Mouse (Mus musculus): ENCODE data around the gene Gm49711. TPM values are rescaled to one million over a fixed set of nuclear protein-coding genes. Genes with fewer than 3 reads are reported as not detected.

Gene Gm49711
- total and polyA plus RNA-seq, 2 experiments from 2014 or later: 0.99 TPM; not detected in 1

GRCm38 (mm10) chr16:92039966-92040365 lies 18.1 kb upstream of the Gm49711 start:
- Histone ChIP-seq H3K27ac (ENCODE audit: low read depth, low read length) (no peak overlapping the region), H3K4me1 (ENCODE audit: insufficient read depth, low read length) (no peaks in the 10 kb centered on the region), H3K4me3 (ENCODE audit: low read depth, low read length) (no peak overlapping the region), H3K27me3 (ENCODE audit: insufficient read depth, low read length) (no peaks in the 10 kb centered on the region), H3K9me3 (ENCODE audit: low read length) (no peaks in the 10 kb centered on the region), H3K36me3 (ENCODE audit: insufficient read depth, low read length) (no peaks in the 10 kb centered on the region), H3K9ac (replicated peaks; ENCODE audit: low read length, poor library complexity, severe bottlenecking) (no peak overlapping the region), H3K4me2 (ENCODE audit: low read depth, low read length, poor library complexity, severe bottlenecking) (no peak overlapping the region)
- ATAC-seq (ENCODE audit: low FRiP score) (no peak), DNase-seq (ENCODE audit: low spot score) (no peak)
- TF ChIP-seq CTCF (IDR thresholded peaks at IDR 0.05): no peak
- 96% methylated on average over 11 of the region's 11 CpGs for WGBS

GRCm38 (mm10) chr16:92051777-92052310 lies 6.3 kb upstream of the Gm49711 start:
- no peak for DNase-seq (ENCODE audit: low spot score)
- no peak for ATAC-seq (ENCODE audit: low FRiP score)
- H3K27ac ChIP-seq (ENCODE audit: low read depth, low read length): no peak overlapping the region
- no peak overlapping the region for H3K4me3 ChIP-seq (ENCODE audit: low read depth, low read length)
- H3K4me2 ChIP-seq (ENCODE audit: low read depth, low read length, poor library complexity, severe bottlenecking): no peak overlapping the region
- H3K9me3 ChIP-seq (ENCODE audit: low read length): no peaks in the 10 kb centered on the region
- peaks cover 4% of the 10 kb centered on the region; the same call in 1 of the 2 replicates for H3K4me1 ChIP-seq (ENCODE audit: insufficient read depth, low read length)
- H3K9ac ChIP-seq (replicated peaks; ENCODE audit: low read length, poor library complexity, severe bottlenecking): no peak overlapping the region
- H3K36me3 ChIP-seq (ENCODE audit: insufficient read depth, low read length): no peaks in the 10 kb centered on the region
- WGBS: 81% methylated on average over 7 of the region's 7 CpGs
- no peak for TF ChIP-seq CTCF (IDR thresholded peaks at IDR 0.05)
- H3K27me3 ChIP-seq (ENCODE audit: insufficient read depth, low read length): no peaks in the 10 kb centered on the region

- Histone ChIP-seq H3K4me1 (ENCODE audit: insufficient read depth, low read length) (peaks cover 4% of the 10 kb centered on the region; the same call in 1 of the 2 replicates), H3K4me3 (ENCODE audit: low read depth, low read length) (no peak overlapping the region), H3K36me3 (ENCODE audit: insufficient read depth, low read length) (no peaks in the 10 kb centered on the region), H3K27ac (ENCODE audit: low read depth, low read length) (no peak overlapping the region), H3K9me3 (ENCODE audit: low read length) (no peaks in the 10 kb centered on the region), H3K27me3 (ENCODE audit: insufficient read depth, low read length) (no peaks in the 10 kb centered on the region), H3K4me2 (ENCODE audit: low read depth, low read length, poor library complexity, severe bottlenecking) (no peak overlapping the region), H3K9ac (replicated peaks; ENCODE audit: low read length, poor library complexity, severe bottlenecking) (no peak overlapping the region)
- no peak for TF ChIP-seq CTCF (IDR thresholded peaks at IDR 0.05)
- ATAC-seq (ENCODE audit: low FRiP score) (no peak), DNase-seq (ENCODE audit: low spot score) (no peak)
- 70% methylated on average over 10 of the region's 10 CpGs for WGBS
Measured at GRCm38 (mm10) chr16:92052569-92052968, 5.5 kb upstream of the Gm49711 start.

DNA sequence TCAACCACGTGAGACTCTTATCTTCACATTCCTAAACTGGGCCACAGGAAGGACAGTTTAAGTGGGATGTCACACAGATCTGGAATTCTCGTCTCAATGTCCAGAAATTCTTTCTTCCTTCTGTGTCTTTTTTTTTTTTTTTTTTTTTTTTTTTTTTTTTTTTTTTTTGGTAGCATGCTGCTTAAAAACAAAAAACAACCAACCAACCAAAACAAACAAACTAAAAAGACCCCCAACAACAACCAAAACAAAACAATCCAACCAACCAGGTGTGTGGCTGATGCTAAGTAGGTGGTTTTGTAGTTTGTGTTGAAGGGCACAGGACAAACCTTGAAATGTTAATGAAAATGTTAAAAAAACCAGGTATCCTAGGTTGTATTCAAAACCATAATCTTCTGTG lies 1.4 kb upstream of the Gm49711 start:
- WGBS: 81% methylated on average over 2 of the region's 2 CpGs
- no peak overlapping the region for H3K9ac ChIP-seq (replicated peaks; ENCODE audit: low read length, poor library complexity, severe bottlenecking)

DNA sequence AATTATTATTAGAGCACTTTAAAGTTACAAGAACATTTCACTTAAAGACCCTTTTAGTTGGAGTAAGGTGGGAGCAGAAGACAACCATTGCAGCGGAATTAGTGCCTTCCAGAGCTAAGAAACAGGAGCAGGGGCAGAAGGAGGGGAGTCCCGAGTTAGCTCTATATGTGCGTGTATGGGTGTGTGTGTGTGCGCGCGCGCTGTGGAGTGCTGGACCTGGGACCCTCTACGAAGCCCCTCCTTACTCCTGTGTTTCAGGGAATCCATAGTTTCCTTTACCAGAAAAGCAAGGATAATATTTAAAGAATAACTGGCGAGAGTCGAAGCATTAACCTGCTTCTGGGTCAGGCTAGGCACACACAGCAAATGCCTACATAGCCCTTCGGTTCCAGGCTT lies 662 bp upstream of the Gm49711 start:
- TF ChIP-seq CTCF (IDR thresholded peaks at IDR 0.05): no peak
- Histone ChIP-seq H3K4me3 (ENCODE audit: low read depth, low read length) (peak overlapping the region; percentile 81), H3K9me3 (ENCODE audit: low read length) (no peaks in the 10 kb centered on the region), H3K4me2 (ENCODE audit: low read depth, low read length, poor library complexity, severe bottlenecking) (peak overlapping the region; percentile 82), H3K9ac (replicated peaks; ENCODE audit: low read length, poor library complexity, severe bottlenecking) (peak overlapping the region; percentile 79), H3K27me3 (ENCODE audit: insufficient read depth, low read length) (no peaks in the 10 kb centered on the region), H3K27ac (ENCODE audit: low read depth, low read length) (peak overlapping the region; percentile 85), H3K4me1 (ENCODE audit: insufficient read depth, low read length) (peaks cover 13% of the 10 kb centered on the region), H3K36me3 (ENCODE audit: insufficient read depth, low read length) (0 out of 2 replicates have a peak, but pooled peaks cover 2% of the 10 kb centered on the region)
- 3% methylated on average over 11 of the region's 11 CpGs for WGBS
- ATAC-seq (ENCODE audit: low FRiP score): peak; percentile 38; the same call in 1 of the 2 replicates
- DNase-seq (ENCODE audit: low spot score): no peak

More for the DNA sequence above, 1.4 kb upstream of the Gm49711 start:
- ATAC-seq (ENCODE audit: low FRiP score) (no peak), DNase-seq (ENCODE audit: low spot score) (no peak)
- Histone ChIP-seq H3K36me3 (ENCODE audit: insufficient read depth, low read length) (no peaks in the 10 kb centered on the region), H3K27me3 (ENCODE audit: insufficient read depth, low read length) (no peaks in the 10 kb centered on the region), H3K27ac (ENCODE audit: low read depth, low read length) (no peak overlapping the region), H3K4me1 (ENCODE audit: insufficient read depth, low read length) (peaks cover 13% of the 10 kb centered on the region), H3K4me3 (ENCODE audit: low read depth, low read length) (no peak overlapping the region), H3K4me2 (ENCODE audit: low read depth, low read length, poor library complexity, severe bottlenecking) (no peak overlapping the region), H3K9me3 (ENCODE audit: low read length) (no peaks in the 10 kb centered on the region)
- no peak for TF ChIP-seq CTCF (IDR thresholded peaks at IDR 0.05)

DNA sequence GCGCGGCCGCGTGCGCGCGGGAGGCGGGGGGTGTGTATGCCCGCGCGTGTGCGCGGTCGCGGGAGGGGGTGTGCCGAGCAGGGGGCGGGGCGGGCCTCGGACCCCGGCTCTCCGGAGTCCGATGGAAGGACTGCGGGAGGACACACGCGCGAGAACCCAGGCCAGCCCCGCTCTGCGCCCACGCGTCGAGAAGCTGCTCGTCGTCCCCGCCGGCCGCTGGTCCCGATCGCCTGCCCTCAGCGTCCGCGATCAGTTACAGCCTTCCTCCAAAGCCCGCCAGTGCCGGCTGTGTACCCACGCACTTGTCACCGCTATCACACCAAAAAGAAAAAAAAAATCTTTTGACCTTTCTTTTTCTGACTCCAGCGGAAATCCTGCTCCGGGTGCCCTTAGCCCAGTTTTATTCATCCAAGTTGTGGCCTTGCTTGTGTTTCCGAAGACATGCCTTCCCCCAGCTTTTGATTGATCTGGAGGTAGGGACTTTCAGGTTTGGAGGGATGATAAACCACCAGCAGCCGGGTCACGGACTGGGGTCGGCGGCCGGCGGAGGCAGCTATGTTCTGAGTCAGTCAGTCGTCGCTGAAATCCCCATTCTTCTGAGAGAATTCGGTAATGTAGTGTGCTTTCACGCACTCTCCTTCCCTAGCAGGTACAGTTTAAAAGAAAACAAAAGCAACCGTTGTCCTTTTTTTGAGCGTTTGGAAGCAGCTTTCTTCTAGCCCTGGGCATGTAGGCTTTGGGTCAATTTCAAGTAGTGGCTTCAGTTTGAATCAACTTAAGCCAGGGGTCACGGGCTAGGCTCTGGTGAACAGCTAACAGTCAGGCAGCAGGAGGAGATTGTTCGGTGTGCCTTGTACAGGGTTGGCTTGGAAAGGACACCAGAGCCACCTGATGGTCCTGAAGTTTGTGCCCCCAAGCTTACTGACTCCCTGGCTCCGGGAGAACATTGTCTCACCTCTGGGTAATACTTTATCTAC lies 816 bp downstream of the Gm49711 start:
- Histone ChIP-seq H3K36me3 (ENCODE audit: insufficient read depth, low read length) (0 out of 2 replicates have a peak, but pooled peaks cover 4% of the 10 kb centered on the region), H3K27me3 (ENCODE audit: insufficient read depth, low read length) (no peaks in the 10 kb centered on the region), H3K4me2 (ENCODE audit: low read depth, low read length, poor library complexity, severe bottlenecking) (peak overlapping the region; percentile 82), H3K9ac (replicated peaks; ENCODE audit: low read length, poor library complexity, severe bottlenecking) (peak overlapping the region; percentile 79), H3K27ac (ENCODE audit: low read depth, low read length) (peak overlapping the region; percentile 85), H3K4me3 (ENCODE audit: low read depth, low read length) (peak overlapping the region; percentile 81), H3K4me1 (ENCODE audit: insufficient read depth, low read length) (peaks cover 13% of the 10 kb centered on the region), H3K9me3 (ENCODE audit: low read length) (no peaks in the 10 kb centered on the region)
- DNase-seq (ENCODE audit: low spot score) (peak; percentile 18), ATAC-seq (ENCODE audit: low FRiP score) (no peak)
- 1% methylated on average over 63 of the region's 63 CpGs for WGBS
- TF ChIP-seq CTCF (IDR thresholded peaks at IDR 0.05): no peak

Measured in midbrain, postnatal 0 days (tissue).